Mouse (Mus musculus): ENCODE measurements around the gene Rtl6. TPM values are rescaled to one million over a fixed set of nuclear protein-coding genes. Genes with fewer than 3 reads are reported as not detected.

Gene Rtl6
- polyA plus RNA-seq, 2 experiments = 13.4 to 16.9 TPM

DNA sequence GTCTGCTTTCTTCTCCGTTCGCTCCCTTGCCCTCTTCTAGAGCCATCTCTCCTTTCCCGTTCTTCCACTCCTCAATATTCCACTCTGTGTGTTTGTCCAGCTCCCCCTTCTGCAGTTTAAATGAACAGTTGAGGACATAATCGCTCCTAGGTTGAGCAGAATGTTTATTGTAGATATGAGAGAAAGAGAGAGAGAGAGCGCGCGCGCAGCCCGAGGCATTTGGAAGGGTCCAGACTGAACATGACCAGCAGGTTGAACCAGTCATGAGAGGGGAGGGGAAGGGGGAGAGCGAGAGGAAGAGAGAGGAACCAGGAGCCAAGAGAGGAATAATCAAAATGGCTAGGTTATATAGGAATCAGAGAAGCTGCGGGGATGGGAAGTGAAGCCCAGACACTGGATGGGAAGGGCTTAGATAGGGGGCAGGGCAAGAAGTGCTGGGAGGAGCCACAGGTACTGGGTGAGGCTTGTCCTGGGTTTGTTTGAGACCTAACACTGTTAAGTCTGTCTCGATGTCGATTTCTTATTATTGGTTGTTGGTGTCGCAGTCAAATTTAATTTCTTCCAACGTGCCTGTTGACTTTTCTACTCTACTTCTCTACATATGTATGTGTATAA lies 18.5 kb downstream of the Rtl6 start:
- Histone ChIP-seq H3K4me3 (replicated peaks; ENCODE audit: low read length) (no peak overlapping the region), H3K27me3 (ENCODE audit: control insufficient read depth, insufficient read depth, low read length) (no peaks in the 10 kb centered on the region), H3K27ac (replicated peaks; ENCODE audit: low read depth, low read length) (no peak overlapping the region), H3K4me2 (replicated peaks; ENCODE audit: low read depth, low read length, severe bottlenecking) (no peak overlapping the region), H3K36me3 (ENCODE audit: control insufficient read depth, insufficient read depth, low read length) (no peaks in the 10 kb centered on the region), H3K9me3 (ENCODE audit: control insufficient read depth, low read length) (peaks cover 3% of the 10 kb centered on the region; the same call in 1 of the 2 replicates), H3K4me1 (ENCODE audit: control insufficient read depth, insufficient read depth, low read length) (no peaks in the 10 kb centered on the region), H3K9ac (ENCODE audit: low read depth, low read length, severe bottlenecking) (no peak overlapping the region)
- TF ChIP-seq POLR2A (IDR thresholded peaks at IDR 0.05; ENCODE audit: borderline replicate concordance, extremely low read depth, insufficient read depth, insufficient read length) = no peak
- no peak for ATAC-seq (ENCODE audit: low FRiP score, low read depth)
- no peak for DNase-seq (ENCODE audit: low spot score)
- WGBS = 80% methylated on average over 15 of the region's 15 CpGs

DNA sequence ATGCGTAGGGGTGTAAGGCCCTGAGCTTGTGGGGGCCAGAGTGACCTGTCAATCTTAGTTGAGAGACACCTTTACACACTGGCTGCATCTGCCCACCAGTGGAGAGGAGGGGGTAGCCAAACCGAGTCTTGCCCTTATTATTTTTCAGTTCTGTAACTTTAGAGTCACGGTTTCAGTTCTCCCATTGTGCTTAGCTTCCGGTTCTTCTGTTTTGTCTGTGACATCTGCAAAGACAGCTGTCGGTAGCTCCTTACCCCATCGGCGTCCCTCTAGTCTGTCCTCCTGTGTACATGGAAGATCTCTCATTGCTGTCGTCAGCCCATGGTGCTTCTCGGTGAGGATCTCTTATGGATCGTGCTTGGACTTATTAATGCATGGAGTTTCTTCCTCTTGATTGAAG lies 20.5 kb downstream of the Rtl6 start:
- Histone ChIP-seq H3K27ac (replicated peaks; ENCODE audit: low read depth, low read length) (no peak overlapping the region), H3K4me2 (replicated peaks; ENCODE audit: low read depth, low read length, severe bottlenecking) (no peak overlapping the region), H3K4me3 (replicated peaks; ENCODE audit: low read length) (no peak overlapping the region), H3K9me3 (ENCODE audit: control insufficient read depth, low read length) (peaks cover 3% of the 10 kb centered on the region; the same call in 1 of the 2 replicates), H3K4me1 (ENCODE audit: control insufficient read depth, insufficient read depth, low read length) (peaks cover 3% of the 10 kb centered on the region; the same call in 1 of the 2 replicates), H3K9ac (ENCODE audit: low read depth, low read length, severe bottlenecking) (no peak overlapping the region), H3K27me3 (ENCODE audit: control insufficient read depth, insufficient read depth, low read length) (no peaks in the 10 kb centered on the region), H3K36me3 (ENCODE audit: control insufficient read depth, insufficient read depth, low read length) (no peaks in the 10 kb centered on the region)
- no peak for ATAC-seq (ENCODE audit: low FRiP score, low read depth)
- no peak for TF ChIP-seq POLR2A (IDR thresholded peaks at IDR 0.05; ENCODE audit: borderline replicate concordance, extremely low read depth, insufficient read depth, insufficient read length)
- WGBS = 92% methylated on average over 10 of the region's 10 CpGs
- DNase-seq (ENCODE audit: low spot score) = no peak

DNA sequence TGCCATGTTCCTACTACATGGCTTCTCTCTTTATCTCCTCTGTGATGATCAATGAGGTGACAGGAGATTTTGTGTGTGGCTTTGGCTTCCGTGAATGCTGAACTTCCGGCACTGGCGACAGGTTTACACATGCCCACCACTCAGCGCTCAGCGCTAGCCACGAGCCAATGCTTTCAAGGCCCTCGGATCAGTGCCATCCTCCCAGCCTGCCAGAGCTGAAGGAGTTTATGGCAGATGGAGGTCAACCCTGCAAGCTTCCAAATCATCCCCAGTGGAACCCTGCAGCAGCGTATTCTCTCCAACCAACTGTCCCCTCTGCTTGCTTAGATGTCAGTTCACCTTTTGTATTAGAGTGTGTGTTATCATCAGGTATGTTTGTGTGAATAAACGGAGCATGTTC lies 21.0 kb downstream of the Rtl6 start:
- no peak overlapping the region for H3K9ac ChIP-seq (ENCODE audit: low read depth, low read length, severe bottlenecking)
- H3K4me3 ChIP-seq (replicated peaks; ENCODE audit: low read length) = no peak overlapping the region
- no peaks in the 10 kb centered on the region for H3K36me3 ChIP-seq (ENCODE audit: control insufficient read depth, insufficient read depth, low read length)
- DNase-seq (ENCODE audit: low spot score) = no peak
- no peak for TF ChIP-seq POLR2A (IDR thresholded peaks at IDR 0.05; ENCODE audit: borderline replicate concordance, extremely low read depth, insufficient read depth, insufficient read length)
- no peak overlapping the region for H3K27ac ChIP-seq (replicated peaks; ENCODE audit: low read depth, low read length)
- ATAC-seq (ENCODE audit: low FRiP score, low read depth) = no peak
- peaks cover 8% of the 10 kb centered on the region; the same call in 1 of the 2 replicates for H3K4me1 ChIP-seq (ENCODE audit: control insufficient read depth, insufficient read depth, low read length)
- H3K9me3 ChIP-seq (ENCODE audit: control insufficient read depth, low read length) = peaks cover 3% of the 10 kb centered on the region; the same call in 1 of the 2 replicates
- WGBS = 94% methylated on average over 9 of the region's 9 CpGs
- H3K4me2 ChIP-seq (replicated peaks; ENCODE audit: low read depth, low read length, severe bottlenecking) = no peak overlapping the region
- no peaks in the 10 kb centered on the region for H3K27me3 ChIP-seq (ENCODE audit: control insufficient read depth, insufficient read depth, low read length)

- no peak for ATAC-seq (ENCODE audit: low FRiP score, low read depth)
- Histone ChIP-seq H3K9ac (ENCODE audit: low read depth, low read length, severe bottlenecking) (no peak overlapping the region), H3K4me1 (ENCODE audit: control insufficient read depth, insufficient read depth, low read length) (peaks cover 9% of the 10 kb centered on the region; the same call in 1 of the 2 replicates), H3K4me2 (replicated peaks; ENCODE audit: low read depth, low read length, severe bottlenecking) (no peak overlapping the region), H3K4me3 (replicated peaks; ENCODE audit: low read length) (no peak overlapping the region), H3K27me3 (ENCODE audit: control insufficient read depth, insufficient read depth, low read length) (no peaks in the 10 kb centered on the region), H3K27ac (replicated peaks; ENCODE audit: low read depth, low read length) (no peak overlapping the region), H3K36me3 (ENCODE audit: control insufficient read depth, insufficient read depth, low read length) (no peaks in the 10 kb centered on the region), H3K9me3 (ENCODE audit: control insufficient read depth, low read length) (peaks cover 3% of the 10 kb centered on the region; the same call in 1 of the 2 replicates)
- 94% methylated on average over 2 of the region's 2 CpGs for WGBS
- no peak for DNase-seq (ENCODE audit: low spot score)
- TF ChIP-seq POLR2A (IDR thresholded peaks at IDR 0.05; ENCODE audit: borderline replicate concordance, extremely low read depth, insufficient read depth, insufficient read length) = no peak
These were observed 21.7 kb downstream of the Rtl6 start for GRCm38 (mm10) chr15:84535953-84536352.

GRCm38 (mm10) chr15:84532211-84532610 lies 25.4 kb downstream of the Rtl6 start:
- Histone ChIP-seq H3K27me3 (ENCODE audit: control insufficient read depth, insufficient read depth, low read length) (no peaks in the 10 kb centered on the region), H3K4me1 (ENCODE audit: control insufficient read depth, insufficient read depth, low read length) (peaks cover 20% of the 10 kb centered on the region), H3K9me3 (ENCODE audit: control insufficient read depth, low read length) (peaks cover 3% of the 10 kb centered on the region; the same call in 1 of the 2 replicates), H3K27ac (replicated peaks; ENCODE audit: low read depth, low read length) (no peak overlapping the region), H3K9ac (ENCODE audit: low read depth, low read length, severe bottlenecking) (no peak overlapping the region), H3K36me3 (ENCODE audit: control insufficient read depth, insufficient read depth, low read length) (no peaks in the 10 kb centered on the region), H3K4me3 (replicated peaks; ENCODE audit: low read length) (no peak overlapping the region), H3K4me2 (replicated peaks; ENCODE audit: low read depth, low read length, severe bottlenecking) (no peak overlapping the region)
- WGBS = 39% methylated on average over 2 of the region's 2 CpGs
- DNase-seq (ENCODE audit: low spot score) (no peak), ATAC-seq (ENCODE audit: low FRiP score, low read depth) (no peak)
- TF ChIP-seq POLR2A (IDR thresholded peaks at IDR 0.05; ENCODE audit: borderline replicate concordance, extremely low read depth, insufficient read depth, insufficient read length) = no peak

Measured in limb, embryonic 14.5 days (tissue).